Mouse (Mus musculus) neutrophil, adult 83 days (primary cell): Measurements from ENCODE around the gene Nxnl1. TPM values are rescaled to one million over a fixed set of nuclear protein-coding genes. Genes with fewer than 3 reads are reported as not detected.

ENCODE experiments used
- total RNA-seq, 2 experiments: library from RNA; stranded (reverse); gene quantifications; one replicate each; pipeline ENCODE4 v1.2.4; 2023

Nxnl1 gene
- total RNA-seq = not detected

DNA sequence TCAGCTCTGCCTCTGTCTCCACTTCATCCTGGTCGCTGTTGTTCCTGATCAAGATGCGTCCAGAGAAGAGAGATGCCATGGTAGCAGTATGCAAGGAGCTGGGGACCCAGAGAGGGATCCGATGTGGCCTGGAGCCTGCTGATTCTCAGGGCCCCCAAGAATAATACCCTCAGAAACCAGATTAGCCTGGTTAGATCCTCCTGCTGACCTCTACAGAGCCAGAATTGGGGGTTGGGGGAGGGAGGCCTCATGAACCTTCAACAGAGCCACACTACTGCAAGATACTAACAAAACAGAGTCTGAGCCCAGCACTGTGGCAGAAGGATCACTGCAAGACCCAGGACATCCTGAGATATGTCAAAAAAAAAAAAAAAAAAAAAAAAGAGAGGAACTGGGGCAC, at the start of gene Nxnl1:
TSS of gene Nxnl1 (minus strand) at position 101 of the 400 bp plus-strand sequence.

GRCm38 (mm10) chr8:71610822-71611651, 44.6 kb upstream of the Nxnl1 start, which contains the start of gene Colgalt1:
TSS of gene Colgalt1 (plus strand) at chr8:71610998.

DNA sequence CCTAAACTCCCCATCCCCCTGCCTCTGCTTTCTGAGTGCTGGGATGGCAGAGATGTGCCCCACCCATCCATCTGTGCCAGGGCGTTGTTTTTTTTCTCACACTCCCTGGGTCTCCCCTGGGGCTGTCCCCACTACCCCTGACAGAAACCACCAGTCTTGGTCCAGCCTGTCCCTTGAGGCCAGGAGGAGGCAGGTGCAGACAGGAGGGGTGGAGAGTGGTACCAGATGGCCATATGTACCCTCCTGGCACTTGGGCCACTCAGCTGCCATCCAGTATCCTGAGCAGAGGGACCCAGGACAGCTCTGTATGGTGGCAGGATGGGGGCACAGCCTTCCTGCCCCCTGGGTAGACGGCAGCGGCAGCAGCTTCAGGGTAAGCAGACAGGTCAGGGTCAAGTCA, 31.1 kb upstream of the Nxnl1 start, which contains the start of gene Fam129c:
TSS of gene Fam129c (plus strand) at position 198 of the 400 bp plus-strand sequence.

GRCm38 (mm10) chr8:71591471-71592373, 25.3 kb upstream of the Nxnl1 start, which contains the start of gene Pgls:
TSS of gene Pgls (plus strand) at chr8:71592176.

DNA sequence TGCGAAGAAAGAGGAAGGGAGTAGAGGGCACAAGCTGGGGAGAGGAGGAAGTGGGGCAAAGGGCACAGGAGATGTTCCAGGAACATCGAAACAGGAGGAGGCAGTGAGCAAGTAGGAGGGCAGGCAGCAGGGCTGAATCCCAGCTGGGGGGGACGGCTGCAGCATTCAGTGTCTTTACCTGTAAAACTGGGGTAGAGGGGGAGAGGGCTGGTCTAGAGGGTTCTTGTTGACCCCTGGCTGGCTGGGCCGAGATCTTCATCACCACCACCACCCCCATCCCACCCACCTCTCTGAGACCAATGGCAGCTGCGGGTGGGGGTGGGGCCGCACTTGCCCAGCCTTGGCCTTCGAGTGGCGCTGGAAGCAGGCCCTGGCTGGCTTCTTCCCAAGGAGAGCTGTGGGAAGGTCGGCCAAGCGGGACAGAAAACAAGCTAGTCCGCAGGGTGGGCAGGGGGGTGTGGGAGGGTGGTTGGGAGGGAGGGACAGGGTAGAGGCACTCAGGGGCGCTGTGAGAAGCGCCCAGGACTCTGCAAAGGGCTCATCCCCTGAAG, 2.1 kb upstream of the Nxnl1 start, which contains the start of gene Slc27a1:
TSS of gene Slc27a1 (plus strand) at position 496 of the 551 bp plus-strand sequence.

GRCm38 (mm10) chr8:71558071-71558957, 8.1 kb downstream of the Nxnl1 start, which contains the start of gene Tmem221:
TSS of gene Tmem221 (minus strand) at chr8:71558871.

DNA sequence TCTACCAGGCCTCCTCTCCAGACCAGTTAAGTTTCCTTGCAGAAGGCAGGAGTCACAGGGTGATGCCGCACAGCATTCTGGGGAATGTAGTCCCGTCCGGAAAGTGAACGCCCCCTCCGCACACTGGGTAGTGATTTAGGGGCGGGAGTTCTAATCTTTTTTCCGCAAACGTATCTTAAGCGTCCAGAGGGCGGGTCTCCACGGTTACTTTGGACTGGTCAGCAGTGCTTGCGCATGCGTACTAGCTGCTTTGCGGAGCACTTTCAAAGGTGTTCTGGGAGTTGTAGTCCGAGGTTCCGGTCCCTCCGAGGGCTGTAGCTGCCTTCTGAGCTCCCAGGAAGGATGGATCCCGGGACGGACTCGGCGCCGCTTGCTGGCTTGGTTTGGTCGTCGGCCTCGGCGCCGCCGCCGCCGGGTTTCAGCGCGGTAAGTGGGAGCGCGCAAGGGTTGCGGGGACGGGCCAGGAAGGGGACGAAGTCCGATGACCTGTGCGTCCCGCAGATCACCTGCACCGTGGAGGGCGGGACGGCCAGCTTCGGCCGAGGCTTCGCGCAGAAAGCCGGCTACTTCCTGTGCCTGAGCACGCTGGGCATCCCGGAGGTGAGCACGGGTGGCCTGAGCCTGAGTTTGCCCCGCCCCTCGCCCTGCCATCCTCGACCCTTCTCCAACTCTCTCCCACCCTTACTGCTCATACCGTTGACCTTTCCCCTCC, 23.6 kb downstream of the Nxnl1 start, which contains the start of gene Mvb12a:
TSS of gene Mvb12a (plus strand) at position 291 of the 712 bp plus-strand sequence.

GRCm38 (mm10) chr8:71537028-71537867, 29.2 kb downstream of the Nxnl1 start, which contains the start of gene Bst2:
TSS of gene Bst2 (minus strand) at chr8:71537456.

GRCm38 (mm10) chr8:71525226-71526050, 41.0 kb downstream of the Nxnl1 start, which contains the start of gene Ccdc194:
TSS of gene Ccdc194 (minus strand) at chr8:71525711.

DNA sequence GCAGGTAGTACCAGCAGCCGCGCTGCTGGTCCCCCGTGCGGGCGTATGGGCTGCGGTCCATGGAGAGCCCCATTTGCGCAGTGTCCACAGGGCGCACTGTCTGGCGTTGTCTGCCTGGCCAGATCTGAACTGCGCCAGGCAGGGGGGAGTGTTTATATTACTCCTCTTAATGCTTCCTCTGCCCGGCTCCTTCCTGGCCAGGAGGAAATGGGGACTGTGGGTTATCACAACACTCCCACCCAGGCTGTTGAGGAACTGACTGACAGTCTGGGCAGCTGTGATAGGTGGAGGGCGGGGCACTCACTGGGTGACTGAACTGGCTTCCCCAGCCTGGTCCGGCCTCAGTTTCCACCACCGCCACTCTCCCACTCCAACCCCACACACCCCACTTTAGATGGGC, 54.8 kb downstream of the Nxnl1 start, which contains the start of gene Plvap:
TSS of gene Plvap (minus strand) at position 109 of the 400 bp plus-strand sequence.

Other genes starting within 250 kb of the Nxnl1 start
- gene Use1, start 199.8 kb downstream of the Nxnl1 start, total RNA-seq = 100 to 1,000 TPM; 149 to 154 TPM
- 10 to 100 TPM; 19.8 to 20.1 TPM for gene Ocel1, start 195.3 kb downstream of the Nxnl1 start, total RNA-seq
- gene Nr2f6, start 184.6 kb downstream of the Nxnl1 start, total RNA-seq = 1 to 10 TPM; 7.2 to 8.2 TPM
- gene Ushbp1, start 170.8 kb downstream of the Nxnl1 start, total RNA-seq = under 1 TPM in 1 of 2 experiments, not detected in 1; 0.39 TPM
- gene Babam1, start 169.7 kb downstream of the Nxnl1 start, total RNA-seq = 10 to 100 TPM; 60.0 to 62.4 TPM
- 10 to 100 TPM; 18.6 to 22.4 TPM for gene Ankle1, start 160.6 kb downstream of the Nxnl1 start, total RNA-seq
- 1 to 10 TPM; 4.8 to 5.6 TPM for gene Abhd8, start 102.9 kb downstream of the Nxnl1 start, total RNA-seq
- gene Mrpl34, start 101.6 kb downstream of the Nxnl1 start, total RNA-seq = 10 to 100 TPM; 33.7 to 34.1 TPM
- 10 to 100 TPM; 72.6 to 81.2 TPM for gene Dda1, start 97.4 kb downstream of the Nxnl1 start, total RNA-seq
- gene Ano8, start 80.6 kb downstream of the Nxnl1 start, total RNA-seq = 1 to 10 TPM; 3.4 to 4.5 TPM
- 10 to 100 TPM; 11.0 to 13.3 TPM for gene Gtpbp3, start 78.5 kb downstream of the Nxnl1 start, total RNA-seq
- under 1 TPM; 0.40 to 0.44 TPM for gene Plvap, start 54.8 kb downstream of the Nxnl1 start, total RNA-seq
- gene Ccdc194, start 40.9 kb downstream of the Nxnl1 start, total RNA-seq = under 1 TPM; 0.31 to 0.38 TPM
- gene Bst2, start 29.1 kb downstream of the Nxnl1 start, total RNA-seq = 10 to 100 TPM; 20.1 to 22.3 TPM
- gene Mvb12a, start 23.7 kb downstream of the Nxnl1 start, total RNA-seq = 10 to 100 TPM; 27.2 to 31.8 TPM
- under 1 TPM in 1 of 2 experiments, not detected in 1; 0.42 TPM for gene Tmem221, start 7.7 kb downstream of the Nxnl1 start, total RNA-seq
- 1 to 10 TPM in 1 of 2 experiments, under 1 TPM in 1; 0.88 to 1.3 TPM for gene Slc27a1, start 2.3 kb upstream of the Nxnl1 start, total RNA-seq
- 10 to 100 TPM; 83.8 to 84.4 TPM for gene Pgls, start 25.6 kb upstream of the Nxnl1 start, total RNA-seq
- gene Fam129c, start 31.0 kb upstream of the Nxnl1 start, total RNA-seq = 1 to 10 TPM; 5.6 to 7.0 TPM
- gene Colgalt1, start 44.4 kb upstream of the Nxnl1 start, total RNA-seq = 10 to 100 TPM; 46.9 to 48.6 TPM
- gene Unc13a, start 105.2 kb upstream of the Nxnl1 start, total RNA-seq = under 1 TPM; 0.13 to 0.38 TPM
- gene Jak3, start 109.7 kb upstream of the Nxnl1 start, total RNA-seq = 10 to 100 TPM; 13.8 to 21.0 TPM
- 1 to 10 TPM; 3.4 to 7.7 TPM for gene Insl3, start 122.6 kb upstream of the Nxnl1 start, total RNA-seq
- gene B3gnt3, start 135.2 kb upstream of the Nxnl1 start, total RNA-seq = under 1 TPM; 0.13 to 0.15 TPM
- 10 to 100 TPM; 57.7 to 61.1 TPM for gene Fcho1, start 159.1 kb upstream of the Nxnl1 start, total RNA-seq